Mouse (Mus musculus): ENCODE data around the gene Ppfibp1.

DNA sequence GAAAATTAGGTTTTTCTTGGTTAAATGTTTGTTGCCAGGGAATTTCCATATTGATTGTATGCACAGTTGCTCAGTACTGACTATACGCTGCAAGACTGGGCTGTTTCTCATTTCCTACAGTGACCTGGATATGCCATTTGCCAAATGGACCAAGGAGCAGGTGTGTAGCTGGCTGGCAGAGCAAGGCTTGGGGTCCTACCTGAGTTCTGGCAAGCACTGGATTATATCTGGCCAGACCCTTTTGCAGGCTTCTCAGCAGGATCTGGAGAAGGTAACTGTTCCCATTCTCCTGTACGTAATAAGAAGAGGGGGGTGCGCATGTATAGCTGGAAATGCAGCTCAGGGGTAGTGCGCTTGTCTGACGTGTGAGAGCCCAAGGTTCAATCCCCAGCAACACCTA is 132.9 kb downstream of the Ppfibp1 start:
- TF ChIP-seq EP300 (IDR thresholded peaks at IDR 0.05) (no peak), CTCF (IDR thresholded peaks at IDR 0.05) (no peak)
